Mouse (Mus musculus) heart, embryonic 13.5 days (tissue): ENCODE measurements at regions not wholly inside any gene's neighbourhood (a gene's known extent, or its start where the extent isn't known, plus 50 kb on each side); places are given as distances from the start of the nearest gene placed in this dataset.
A peak's percentile ranks its signal among the peaks of the same experiment; 100 is the strongest.
"Not testable (repeated sequence)": the region's sequence is repeated elsewhere in the genome, so short reads cannot be mapped to it uniquely, and the experiment has no call there.

Source experiments
- ATAC-seq: fragments of 200-750 bp; cut with Nextera tagmentation; 2 replicates; pipeline ENCODE4 v1.8.0; 2017; ENCODE audit warnings: moderate TSS enrichment; ENCODE audit not compliant: insufficient number of reproducible peaks, low FRiP score, low TSS enrichment; ENCODE audit errors: extremely low read depth
- H3K27ac ChIP-seq: fragments of 300-500 bp; sonication (generic); replicated peaks from 2 replicates; pipeline ENCODE4 v1.5.1; 2015; ENCODE audit warnings: moderate library complexity, mild to moderate bottlenecking, inconsistent platforms
- H3K27me3 ChIP-seq: fragments of 300-500 bp; sonication (generic); replicated peaks from 2 replicates; pipeline ENCODE4 v1.6.1; 2015; ENCODE audit warnings: mild to moderate bottlenecking, inconsistent platforms
- H3K36me3 ChIP-seq: fragments of 300-500 bp; sonication (generic); 2 replicates; pipeline ENCODE4 v1.6.1; 2015; ENCODE audit warnings: mild to moderate bottlenecking, inconsistent platforms
- H3K4me1 ChIP-seq: fragments of 300-500 bp; sonication (generic); 2 replicates; pipeline ENCODE4 v1.6.1; 2015; ENCODE audit warnings: inconsistent platforms
- H3K4me2 ChIP-seq: fragments of 300-500 bp; sonication (generic); 2 replicates; pipeline ENCODE4 v1.6.1; 2015; ENCODE audit warnings: inconsistent platforms, mild to moderate bottlenecking, moderate library complexity
- H3K4me3 ChIP-seq: fragments of 300-500 bp; sonication (generic); 2 replicates; pipeline ENCODE4 v1.5.1; 2015; ENCODE audit warnings: moderate library complexity, mild to moderate bottlenecking, inconsistent platforms
- H3K9ac ChIP-seq: fragments of 300-500 bp; sonication (generic); 2 replicates; pipeline ENCODE4 v1.6.1; 2015; ENCODE audit warnings: inconsistent platforms, mild to moderate bottlenecking, moderate library complexity
- H3K9me3 ChIP-seq: fragments of 300-500 bp; sonication (generic); 2 replicates; pipeline ENCODE4 v1.6.1; 2016; ENCODE audit warnings: inconsistent platforms
- WGBS: fragments of 180-500 bp; shearing (Covaris S2); methylation state at CpG from one replicate; pipeline ENCODE4 v1.1.7; 2015; ENCODE audit warnings: mixed read lengths; 5-methylcytosine and 5-hydroxymethylcytosine counted together

GRCm38 (mm10) chr12:15607091-15607490 is 209.6 kb downstream of the Trib2 start:
- 48% methylated on average over 1 of the region's 1 CpGs for WGBS
- no peak for ATAC-seq
- Histone ChIP-seq H3K27me3 (no peaks in the 10 kb centered on the region), H3K4me3 (no peak overlapping the region), H3K9ac (no peak overlapping the region), H3K36me3 (no peaks in the 10 kb centered on the region), H3K4me2 (no peak overlapping the region), H3K4me1 (peaks cover 31% of the 10 kb centered on the region), H3K9me3 (no peaks in the 10 kb centered on the region), H3K27ac (peak overlapping the region; percentile 46)

- Histone ChIP-seq H3K27me3 (no peaks in the 10 kb centered on the region), H3K27ac (0 out of 2 replicates have a peak overlapping the region, but pooled peaks have one; percentile 46), H3K36me3 (no peaks in the 10 kb centered on the region), H3K4me3 (no peak overlapping the region), H3K9ac (no peak overlapping the region), H3K4me2 (peak overlapping the region; percentile 9; the same call in 1 of the 2 replicates), H3K4me1 (peaks cover 31% of the 10 kb centered on the region), H3K9me3 (no peaks in the 10 kb centered on the region)
- no peak for ATAC-seq
- WGBS = 53% methylated on average over 4 of the region's 4 CpGs
These were observed 210.6 kb downstream of the Trib2 start for GRCm38 (mm10) chr12:15606095-15606494.

- no peaks in the 10 kb centered on the region for H3K36me3 ChIP-seq
- H3K4me2 ChIP-seq = no peak overlapping the region
- H3K27me3 ChIP-seq = no peaks in the 10 kb centered on the region
- no peaks in the 10 kb centered on the region for H3K9me3 ChIP-seq
- no peak for ATAC-seq
- no peak overlapping the region for H3K9ac ChIP-seq
- H3K4me3 ChIP-seq = no peak overlapping the region
- H3K27ac ChIP-seq = no peak overlapping the region
- H3K4me1 ChIP-seq = peaks cover 31% of the 10 kb centered on the region
- WGBS = 51% methylated on average over 1 of the region's 1 CpGs
These were observed 212.1 kb downstream of the Trib2 start for GRCm38 (mm10) chr12:15604630-15605029.

- no peaks in the 10 kb centered on the region for H3K27me3 ChIP-seq
- WGBS = 67% methylated on average over 5 of the region's 5 CpGs
- H3K9ac ChIP-seq = no peak overlapping the region
- H3K27ac ChIP-seq = no peak overlapping the region
- no peaks in the 10 kb centered on the region for H3K9me3 ChIP-seq
- H3K36me3 ChIP-seq = no peaks in the 10 kb centered on the region
- H3K4me2 ChIP-seq = no peak overlapping the region
- H3K4me3 ChIP-seq = no peak overlapping the region
- peaks cover 27% of the 10 kb centered on the region for H3K4me1 ChIP-seq
- ATAC-seq = no peak
These were observed 212.8 kb downstream of the Trib2 start for GRCm38 (mm10) chr12:15603885-15604284.

- Histone ChIP-seq H3K27ac (no peak overlapping the region), H3K9me3 (no peaks in the 10 kb centered on the region), H3K4me2 (no peak overlapping the region), H3K9ac (no peak overlapping the region), H3K36me3 (no peaks in the 10 kb centered on the region), H3K4me3 (no peak overlapping the region), H3K27me3 (no peaks in the 10 kb centered on the region), H3K4me1 (peaks cover 22% of the 10 kb centered on the region)
- 67% methylated on average over 5 of the region's 5 CpGs for WGBS
- ATAC-seq = no peak
These were observed 213.4 kb downstream of the Trib2 start for GRCm38 (mm10) chr12:15603319-15603718.

GRCm38 (mm10) chr12:15594704-15595103 is 222.0 kb downstream of the Trib2 start:
- Histone ChIP-seq H3K36me3 (no peaks in the 10 kb centered on the region), H3K9me3 (no peaks in the 10 kb centered on the region), H3K4me3 (no peak overlapping the region), H3K9ac (no peak overlapping the region), H3K4me1 (peaks cover 25% of the 10 kb centered on the region), H3K27ac (peak overlapping the region; percentile 73), H3K4me2 (peak overlapping the region; percentile 2; the same call in 1 of the 2 replicates), H3K27me3 (no peaks in the 10 kb centered on the region)
- no peak for ATAC-seq
- 18% methylated on average over 2 of the region's 2 CpGs for WGBS

GRCm38 (mm10) chr12:15587864-15588263 is 228.9 kb downstream of the Trib2 start:
- not testable (repeated sequence) for ATAC-seq, H3K36me3 ChIP-seq, H3K4me3 ChIP-seq, H3K27ac ChIP-seq, H3K9me3 ChIP-seq, H3K4me2 ChIP-seq, H3K27me3 ChIP-seq, H3K9ac ChIP-seq
- peaks cover 18% of the 10 kb centered on the region for H3K4me1 ChIP-seq
- WGBS = 52% methylated on average over 2 of the region's 2 CpGs

- Histone ChIP-seq H3K9me3 (no peaks in the 10 kb centered on the region), H3K4me3 (no peak overlapping the region), H3K9ac (no peak overlapping the region), H3K27me3 (no peaks in the 10 kb centered on the region), H3K27ac (peak overlapping the region; percentile 34), H3K36me3 (no peaks in the 10 kb centered on the region), H3K4me1 (peaks cover 15% of the 10 kb centered on the region), H3K4me2 (no peak overlapping the region)
- no peak for ATAC-seq
- 74% methylated on average over 4 of the region's 4 CpGs for WGBS
These were observed 229.8 kb downstream of the Trib2 start for GRCm38 (mm10) chr12:15586706-15587442.

- Histone ChIP-seq H3K27ac (no peak overlapping the region), H3K4me1 (peaks cover 21% of the 10 kb centered on the region), H3K27me3 (no peaks in the 10 kb centered on the region), H3K9ac (no peak overlapping the region), H3K36me3 (no peaks in the 10 kb centered on the region), H3K4me3 (no peak overlapping the region), H3K4me2 (no peak overlapping the region), H3K9me3 (no peaks in the 10 kb centered on the region)
- ATAC-seq = no peak
- WGBS = 75% methylated on average over 1 of the region's 1 CpGs
These were observed 230.9 kb downstream of the Trib2 start for GRCm38 (mm10) chr12:15585845-15586244.

GRCm38 (mm10) chr12:15584721-15585120 is 232.0 kb downstream of the Trib2 start:
- Histone ChIP-seq H3K4me3 (no peak overlapping the region), H3K36me3 (no peaks in the 10 kb centered on the region), H3K9ac (no peak overlapping the region), H3K27me3 (no peaks in the 10 kb centered on the region), H3K9me3 (no peaks in the 10 kb centered on the region), H3K4me1 (peaks cover 21% of the 10 kb centered on the region), H3K27ac (no peak overlapping the region), H3K4me2 (no peak overlapping the region)
- WGBS = 82% methylated on average over 4 of the region's 4 CpGs
- no peak for ATAC-seq

- Histone ChIP-seq H3K27me3 (no peaks in the 10 kb centered on the region), H3K9me3 (no peaks in the 10 kb centered on the region), H3K4me1 (peaks cover 13% of the 10 kb centered on the region), H3K36me3 (no peaks in the 10 kb centered on the region), H3K4me2 (no peak overlapping the region), H3K4me3 (no peak overlapping the region), H3K9ac (no peak overlapping the region), H3K27ac (peak overlapping the region; percentile 70)
- no peak for ATAC-seq
- 59% methylated on average over 4 of the region's 4 CpGs for WGBS
These were observed 250.0 kb downstream of the Trib2 start for GRCm38 (mm10) chr12:15566785-15567109.
